Mouse (Mus musculus) stomach, embryonic 14.5 days (tissue): ENCODE data around the gene Kif24. TPM values are rescaled to one million over a fixed set of nuclear protein-coding genes. Genes with fewer than 3 reads are reported as not detected.

Experiments used
- ATAC-seq: fragments of 200-750 bp; cut with Nextera tagmentation; 2 replicates; pipeline ENCODE4 v1.8.0; 2017; ENCODE audit warnings: low read depth, moderate TSS enrichment; ENCODE audit not compliant: insufficient number of reproducible peaks, insufficient read depth, low FRiP score
- H3K27ac ChIP-seq: fragments of 300-500 bp; sonication (generic); 2 replicates; pipeline ENCODE4 v1.5.1; 2014; ENCODE audit warnings: mild to moderate bottlenecking, low read length, moderate library complexity, mixed read lengths
- H3K27me3 ChIP-seq: fragments of 300-500 bp; sonication (generic); 2 replicates; pipeline ENCODE4 v1.6.1; 2014; ENCODE audit warnings: low read length, control low read depth, mixed read lengths; ENCODE audit not compliant: control insufficient read depth, insufficient read depth
- H3K36me3 ChIP-seq: fragments of 300-500 bp; sonication (generic); 2 replicates; pipeline ENCODE4 v1.6.1; 2014; ENCODE audit warnings: mild to moderate bottlenecking, control low read depth, low read length, moderate library complexity, mixed read lengths; ENCODE audit not compliant: control insufficient read depth, insufficient read depth
- H3K4me1 ChIP-seq: fragments of 300-500 bp; sonication (generic); 2 replicates; pipeline ENCODE4 v1.6.1; 2014; ENCODE audit warnings: low read length, control low read depth, mixed read lengths; ENCODE audit not compliant: control insufficient read depth, insufficient read depth
- H3K4me2 ChIP-seq: fragments of 300-500 bp; sonication (generic); replicated peaks from 2 replicates; pipeline ENCODE4 v1.6.1; 2014; ENCODE audit warnings: low read depth, low read length, control low read depth
- H3K4me3 ChIP-seq: fragments of 300-500 bp; sonication (generic); 2 replicates; pipeline ENCODE4 v1.5.1; 2014; ENCODE audit warnings: low read depth, low read length, control low read depth
- H3K9ac ChIP-seq: fragments of 300-500 bp; sonication (generic); replicated peaks from 2 replicates; pipeline ENCODE4 v1.6.1; 2014; ENCODE audit warnings: low read depth, mild to moderate bottlenecking, control low read depth, low read length, moderate library complexity, mixed read lengths
- H3K9me3 ChIP-seq: fragments of 300-500 bp; sonication (generic); 2 replicates; pipeline ENCODE4 v1.6.1; 2016; ENCODE audit warnings: low read depth, low read length, control low read depth; ENCODE audit not compliant: control insufficient read depth
- whole genome bisulfite sequencing: fragments of 180-500 bp; shearing (Covaris S2); extraction: QIAGEN DNeasy Blood & Tissue Kit; methylation state at CpG from one replicate; pipeline ENCODE4 v1.1.7; 2014; 5-methylcytosine and 5-hydroxymethylcytosine counted together
- polyA plus RNA-seq: library from polyadenylated mRNA; unstranded; fragments of >200 nt; fragmentation: Nextera tagmentation; extraction: Ambion mirVana; gene quantifications from 2 replicates; pipeline ENCODE4 v1.2.1, GENCODE M21; 2014

Kif24 gene
- polyA plus RNA-seq, result 7.4 and 8.0 TPM in 2 replicates

DNA sequence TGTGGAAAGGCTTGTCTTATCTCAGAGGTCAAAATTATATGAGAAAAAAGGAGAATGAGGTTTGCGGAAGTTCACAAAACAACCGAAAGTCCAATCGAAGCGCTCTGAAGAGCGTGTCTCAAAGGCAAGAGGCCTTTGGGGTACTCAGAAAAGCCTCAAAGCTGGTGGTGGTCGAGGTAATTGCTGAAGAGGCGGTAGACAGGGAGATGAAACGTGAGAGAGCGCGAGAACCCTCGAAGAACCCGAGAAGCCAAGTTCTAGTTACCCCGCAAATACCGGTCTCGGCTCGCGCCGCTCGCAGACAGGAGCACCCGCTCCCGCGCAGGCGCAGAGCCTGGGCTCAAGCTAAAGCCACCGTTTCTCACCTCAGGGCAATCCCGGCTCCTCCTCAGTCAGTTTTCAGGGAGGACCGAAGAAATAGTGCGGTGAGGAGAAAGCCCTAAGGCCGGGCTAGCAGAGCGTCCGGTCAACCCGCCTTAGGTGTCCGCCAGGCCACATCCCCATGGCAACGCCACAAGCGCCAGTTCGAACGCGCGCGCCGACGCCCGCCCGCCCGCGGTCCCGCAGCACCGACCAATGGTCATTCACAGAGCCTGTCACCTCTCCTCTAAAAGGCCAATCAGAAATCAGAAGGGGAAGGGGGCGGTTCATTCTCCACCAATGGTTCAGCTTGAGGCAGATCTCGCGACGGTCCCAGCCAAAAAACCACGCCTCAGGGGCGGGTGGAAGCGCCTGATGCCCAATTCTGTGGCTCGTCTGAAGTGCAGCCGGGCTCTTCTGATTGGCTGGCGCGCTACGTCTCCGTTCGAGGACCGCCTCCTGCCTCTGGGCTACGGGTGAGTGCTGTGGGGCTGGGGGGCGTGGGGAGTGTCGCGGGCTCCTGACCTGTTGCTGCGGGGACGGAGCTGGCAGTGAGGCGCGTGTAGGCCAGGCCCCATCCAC is at the start of gene Kif24, which contains the start of gene Nudt2:
Gene Kif24 (minus strand): TSS at position 543 of the 942 bp plus-strand sequence.
Gene Nudt2 (plus strand): TSS at position 807 of the 942 bp plus-strand sequence.
- Histone ChIP-seq H3K4me1 (peaks cover 7% of the 10 kb centered on the region; the same call in 1 of the 2 replicates), H3K36me3 (no peaks in the 10 kb centered on the region), H3K4me2 (peak within 1 kb of the TSS; percentile 82), H3K27ac (peak within 1 kb of the TSS; percentile 61; the same call in 1 of the 2 replicates), H3K9ac (peak within 1 kb of the TSS; percentile 72), H3K4me3 (peak within 1 kb of the TSS; percentile 73), H3K9me3 (no peaks in the 10 kb centered on the region), H3K27me3 (no peaks in the 10 kb centered on the region)
- WGBS, result under 1% methylated on average over 70 of the region's 70 CpGs
- ATAC-seq, result peak; percentile 98

DNA sequence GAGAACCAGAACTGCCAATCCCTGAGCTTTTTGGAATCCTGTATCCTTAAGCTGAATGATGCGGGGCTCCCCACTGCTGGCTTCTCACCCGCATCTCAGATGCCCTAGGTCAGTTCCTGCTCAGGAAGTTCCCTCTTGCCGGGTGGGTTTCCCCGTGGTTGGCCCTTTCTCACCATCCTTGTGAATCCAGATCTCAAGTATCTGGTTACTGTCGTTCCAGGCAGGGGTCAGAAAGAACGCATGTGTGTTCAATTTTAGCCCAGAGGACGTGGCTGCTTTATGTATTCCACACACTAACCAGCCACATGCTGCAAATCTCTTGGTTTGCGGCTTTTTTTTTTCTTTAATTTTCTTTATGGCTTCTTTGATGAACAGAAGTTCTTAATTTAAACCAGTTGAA is 49.0 kb upstream of the Kif24 start:
- Histone ChIP-seq H3K36me3 (no peaks in the 10 kb centered on the region), H3K4me3 (no peak overlapping the region), H3K4me1 (no peaks in the 10 kb centered on the region), H3K9ac (no peak overlapping the region), H3K27me3 (no peaks in the 10 kb centered on the region), H3K4me2 (no peak overlapping the region), H3K9me3 (no peaks in the 10 kb centered on the region), H3K27ac (no peak overlapping the region)
- 19% methylated on average over 8 of the region's 8 CpGs for WGBS
- no peak for ATAC-seq

DNA sequence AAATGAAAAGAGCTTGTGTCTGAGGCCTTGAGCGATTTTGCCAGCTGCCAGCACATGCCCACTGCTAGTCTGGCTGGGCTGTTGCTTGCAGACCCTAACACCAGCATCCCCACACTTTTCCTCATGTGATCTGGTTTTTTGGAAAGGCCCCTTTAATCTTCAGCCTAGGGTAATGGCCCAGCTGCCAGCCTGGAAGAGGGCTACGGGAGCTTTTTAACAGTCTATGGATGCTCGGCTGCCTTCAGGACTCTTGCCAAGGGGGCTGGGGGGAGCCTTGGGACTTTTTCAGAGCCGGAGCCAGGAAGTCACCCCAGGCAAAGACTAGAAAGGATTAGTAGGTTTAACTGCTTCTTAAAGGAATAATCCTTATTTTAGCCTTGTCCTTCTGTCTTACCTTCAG is 48.6 kb upstream of the Kif24 start:
- ATAC-seq, result no peak
- no peak overlapping the region for H3K4me2 ChIP-seq
- no peaks in the 10 kb centered on the region for H3K9me3 ChIP-seq
- H3K4me1 ChIP-seq, result no peaks in the 10 kb centered on the region
- WGBS, result 48% methylated on average over 4 of the region's 4 CpGs
- no peak overlapping the region for H3K27ac ChIP-seq
- no peaks in the 10 kb centered on the region for H3K36me3 ChIP-seq
- no peaks in the 10 kb centered on the region for H3K27me3 ChIP-seq
- no peak overlapping the region for H3K4me3 ChIP-seq
- no peak overlapping the region for H3K9ac ChIP-seq

DNA sequence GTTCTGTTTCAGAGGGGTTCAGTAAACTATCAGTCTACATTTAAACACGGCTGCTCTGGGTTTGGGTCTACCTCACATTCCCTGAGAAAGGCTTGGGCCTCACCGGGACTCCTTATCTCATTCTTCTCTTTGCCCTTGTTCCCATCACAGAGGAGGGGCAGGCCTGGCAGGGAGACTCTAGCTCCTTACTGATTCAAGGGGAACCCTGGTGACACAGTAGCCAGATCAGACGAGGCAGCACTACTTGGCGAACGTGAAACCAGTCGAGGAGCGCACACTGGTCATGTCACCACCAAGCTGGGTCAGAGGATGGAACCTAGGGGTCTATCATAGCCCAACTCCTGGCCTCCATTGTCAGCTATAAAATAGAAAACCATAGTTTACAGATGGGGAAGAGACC is 43.3 kb upstream of the Kif24 start:
- WGBS, result 49% methylated on average over 7 of the region's 7 CpGs
- ATAC-seq, result no peak
- no peaks in the 10 kb centered on the region for H3K9me3 ChIP-seq

DNA sequence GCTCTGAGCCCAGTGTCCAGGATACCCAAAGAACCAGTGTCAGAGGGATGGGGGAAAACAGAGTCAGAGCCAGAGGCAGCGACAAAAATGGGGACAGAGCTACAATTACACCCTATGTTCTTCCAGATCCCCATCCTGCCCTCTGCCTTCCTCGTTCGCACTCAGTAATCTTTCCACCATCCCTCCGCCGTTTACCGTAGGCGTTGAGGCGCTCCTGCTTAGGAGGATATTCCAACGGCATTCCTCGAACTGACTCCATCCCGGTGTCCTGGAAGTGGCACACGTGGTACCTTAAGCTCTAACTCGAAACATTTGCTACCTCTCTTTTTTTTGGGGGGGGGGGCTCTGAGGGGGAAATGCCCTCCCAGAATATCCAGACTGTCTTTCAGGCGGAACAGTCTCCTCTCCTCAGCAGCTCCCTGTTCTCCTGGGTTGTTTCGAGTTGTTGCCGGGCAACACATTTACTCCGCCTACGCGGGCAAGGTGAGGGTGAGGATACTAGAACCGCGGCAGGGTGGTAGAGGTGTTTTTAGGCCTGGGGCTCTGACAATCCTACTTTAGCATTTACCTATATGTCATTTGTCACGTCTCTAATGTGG is 42.7 kb upstream of the Kif24 start:
- no peaks in the 10 kb centered on the region for H3K9me3 ChIP-seq
- ATAC-seq, result no peak
- no peaks in the 10 kb centered on the region for H3K36me3 ChIP-seq
- peaks cover 8% of the 10 kb centered on the region for H3K4me1 ChIP-seq
- 3% methylated on average over 22 of the region's 22 CpGs for WGBS
- H3K27ac ChIP-seq, result no peak overlapping the region
- H3K27me3 ChIP-seq, result no peaks in the 10 kb centered on the region
- H3K4me3 ChIP-seq, result peak overlapping the region; percentile 47
- peak overlapping the region; percentile 36; the same call in 1 of the 2 replicates for H3K9ac ChIP-seq
- peak overlapping the region; percentile 84 for H3K4me2 ChIP-seq

More for the DNA sequence above, 43.3 kb upstream of the Kif24 start:
- Histone ChIP-seq H3K27me3 (no peaks in the 10 kb centered on the region), H3K4me1 (peaks cover 5% of the 10 kb centered on the region), H3K9ac (no peak overlapping the region), H3K4me3 (no peak overlapping the region; the same call in 1 of the 2 replicates), H3K36me3 (no peaks in the 10 kb centered on the region), H3K27ac (no peak overlapping the region), H3K4me2 (no peak overlapping the region)

DNA sequence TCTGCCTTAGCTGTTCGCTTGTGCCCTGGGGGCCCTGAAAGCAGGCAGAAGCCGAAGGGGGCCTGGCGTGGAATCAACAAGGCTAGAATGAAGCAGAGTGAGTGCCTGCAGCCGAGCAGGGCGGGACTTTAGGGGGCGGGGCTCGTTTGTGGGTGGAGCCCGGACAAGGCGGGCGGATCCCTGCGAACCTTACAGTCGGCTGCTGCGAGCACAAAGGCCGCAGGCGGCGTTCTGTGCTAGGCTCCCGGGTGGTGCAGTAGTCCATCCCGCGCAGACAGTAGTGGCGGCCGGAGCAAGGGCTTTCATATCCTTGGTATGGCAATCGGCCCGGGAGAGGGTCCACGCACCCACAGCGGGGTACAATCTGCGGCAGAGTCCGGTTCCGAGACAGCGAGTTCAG is 42.2 kb upstream of the Kif24 start:
- Histone ChIP-seq H3K4me3 (peak overlapping the region; percentile 47), H3K36me3 (no peaks in the 10 kb centered on the region), H3K27ac (no peak overlapping the region), H3K27me3 (no peaks in the 10 kb centered on the region), H3K9ac (peak overlapping the region; percentile 36; the same call in 1 of the 2 replicates), H3K4me2 (peak overlapping the region; percentile 84), H3K4me1 (peaks cover 13% of the 10 kb centered on the region), H3K9me3 (no peaks in the 10 kb centered on the region)
- under 1% methylated on average over 29 of the region's 29 CpGs for WGBS
- ATAC-seq, result peak; percentile 60

DNA sequence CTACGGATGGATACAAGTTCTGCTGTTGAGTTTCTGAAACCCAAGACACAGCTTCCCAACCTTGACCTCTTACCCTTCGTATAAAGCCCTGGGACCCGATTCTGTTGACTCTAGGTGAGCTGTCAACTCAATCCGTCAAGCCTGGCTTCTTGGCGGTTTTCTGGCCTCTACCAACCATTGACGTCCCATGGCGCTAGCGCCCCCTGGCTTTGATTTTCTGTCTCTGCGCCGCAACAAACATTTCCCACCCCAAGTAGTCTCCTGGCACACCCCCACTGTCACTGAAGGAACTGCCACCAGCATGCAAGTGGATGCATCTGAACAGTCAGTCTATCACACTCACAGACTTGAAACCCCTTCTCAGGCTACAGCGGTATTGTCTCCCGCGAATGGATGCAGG is 41.5 kb upstream of the Kif24 start:
- Histone ChIP-seq H3K36me3 (no peaks in the 10 kb centered on the region), H3K9ac (no peak overlapping the region), H3K27me3 (0 out of 2 replicates have a peak, but pooled peaks cover 3% of the 10 kb centered on the region), H3K4me3 (0 out of 2 replicates have a peak overlapping the region, but pooled peaks have one; percentile 47), H3K27ac (no peak overlapping the region), H3K4me1 (peaks cover 13% of the 10 kb centered on the region), H3K4me2 (peak overlapping the region; percentile 84; the same call in 1 of the 2 replicates), H3K9me3 (no peaks in the 10 kb centered on the region)
- 12% methylated on average over 13 of the region's 13 CpGs for WGBS
- no peak for ATAC-seq

DNA sequence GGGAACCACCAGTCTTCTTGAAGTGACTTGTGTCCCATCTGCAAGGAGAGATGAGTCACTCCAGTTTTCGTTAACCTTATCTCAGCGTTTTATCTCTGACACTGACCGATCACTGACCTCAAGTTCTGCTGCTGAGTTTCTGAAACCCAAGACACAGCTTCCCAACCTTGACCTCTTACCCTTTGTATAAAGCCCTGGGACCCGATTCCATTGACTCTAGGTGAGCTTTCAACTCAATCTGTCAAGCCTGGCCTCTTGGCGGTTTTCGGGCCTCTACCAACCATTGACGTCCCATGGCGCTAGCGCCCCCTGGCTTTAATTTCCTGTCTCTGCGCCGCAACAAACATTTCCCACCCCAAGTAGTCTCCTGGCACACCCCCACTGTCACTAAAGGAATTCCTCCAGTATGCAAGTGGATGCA is 40.5 kb upstream of the Kif24 start:
- no peaks in the 10 kb centered on the region for H3K36me3 ChIP-seq
- ATAC-seq, result no peak
- H3K4me2 ChIP-seq, result no peak overlapping the region
- no peak overlapping the region for H3K9ac ChIP-seq
- H3K9me3 ChIP-seq, result no peaks in the 10 kb centered on the region
- 55% methylated on average over 11 of the region's 11 CpGs for WGBS
- H3K4me3 ChIP-seq, result no peak overlapping the region
- peaks cover 11% of the 10 kb centered on the region; the same call in 1 of the 2 replicates for H3K27me3 ChIP-seq
- no peak overlapping the region for H3K27ac ChIP-seq
- peaks cover 13% of the 10 kb centered on the region for H3K4me1 ChIP-seq
